Mouse (Mus musculus) C2C12 (cell line): Measurements from ENCODE around the gene Hdlbp.

Source experiments
- CEBPB ChIP-seq: IDR thresholded peaks from one replicate; pipeline ENCODE4 v1.6.1; 2011; ENCODE audit warnings: low read depth, mild to moderate bottlenecking, control low read depth, moderate library complexity
- CTCF ChIP-seq: IDR thresholded peaks from one replicate; pipeline ENCODE4 v1.5.1; 2011; ENCODE audit not compliant: control insufficient read depth, insufficient read depth, insufficient read length
- FOSL1 ChIP-seq: IDR thresholded peaks from one replicate; pipeline ENCODE4 v1.8.0; 2011; ENCODE audit warnings: mild to moderate bottlenecking, low read length; ENCODE audit not compliant: poor library complexity, insufficient read depth, severe bottlenecking
- MAX ChIP-seq: IDR thresholded peaks from one replicate; pipeline ENCODE4 v1.6.1; 2011; ENCODE audit warnings: mild to moderate bottlenecking, control low read depth
- MYOD1 ChIP-seq: IDR thresholded peaks from one replicate; pipeline ENCODE4 v1.6.1; 2011; ENCODE audit warnings: low read depth; ENCODE audit not compliant: control insufficient read depth, insufficient read length

DNA sequence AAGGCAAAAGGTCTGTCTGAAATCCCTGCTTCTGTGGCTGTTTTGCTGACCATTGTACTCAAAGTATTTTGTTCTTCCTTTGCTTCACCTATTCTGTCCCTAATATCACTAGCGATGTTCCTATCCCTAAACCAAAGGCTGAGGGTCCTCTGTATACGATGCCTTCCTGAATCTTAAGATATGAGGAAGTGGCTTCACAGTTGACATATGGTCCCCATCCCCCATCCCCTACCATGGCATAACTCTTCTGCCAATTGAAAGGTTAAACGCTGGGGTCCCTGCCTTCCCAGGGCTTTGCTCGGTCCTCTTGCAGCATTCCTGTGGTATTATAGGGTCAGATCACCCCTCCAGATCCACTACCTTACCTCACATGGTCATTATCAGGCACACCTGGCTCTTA, 75.2 kb downstream of the Hdlbp start:
- TF ChIP-seq CTCF, result no peak
- no peak for TF ChIP-seq FOSL1
- TF ChIP-seq MAX, result no peak
- TF ChIP-seq CEBPB, result no peak
- TF ChIP-seq MYOD1, result no peak
